ENCODE assay signal across 18 mouse cellular contexts in the genomic region with DNA sequence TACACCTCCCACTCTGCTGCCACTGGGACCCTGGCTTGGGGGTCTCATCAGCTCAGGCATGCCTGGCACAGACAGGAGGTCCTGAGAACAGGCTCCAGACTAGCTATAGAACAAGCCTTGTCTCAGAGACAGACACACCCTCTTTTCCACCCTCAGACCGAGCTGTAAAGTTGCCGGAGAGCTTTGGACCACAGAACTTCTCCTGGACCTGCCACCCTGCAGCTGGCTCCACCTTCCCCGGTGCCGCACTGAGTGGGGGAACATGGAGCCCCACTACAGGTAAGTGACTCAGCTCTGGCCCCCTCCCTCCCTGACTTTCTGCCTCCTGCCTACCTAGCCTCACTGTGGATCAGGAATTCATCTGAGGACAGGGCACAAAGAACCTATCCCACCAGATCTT. TPM values are rescaled to one million over a fixed set of nuclear protein-coding genes. Genes with fewer than 3 reads are reported as not detected.
A peak's percentile ranks its signal among the peaks of the same experiment; 100 is the strongest.
DNase-seq lines count a peak whose midpoint lies in the region; ATAC-seq lines count a peak whose summit lies in the region.
"Had no signal": no experiment of that assay in that cellular context is flagged by ENCODE, and none has a peak within 500 bp of the region (broad histone marks: within the 10 kb centered on the region; RNA-seq: fewer than 3 reads in every experiment).

No protein-coding gene starts in this region.

- peak overlapping the region; percentile 5; the same call in 1 of the 2 replicates for H3K9ac ChIP-seq in limb, embryonic 13.5 days
- no peak overlapping the region for H3K9ac ChIP-seq in intestine, embryonic 16.5 days (ENCODE audit: low read depth, low read length)
- no peak overlapping the region for H3K9ac ChIP-seq in forebrain, embryonic 14.5 days (ENCODE audit: low read length)
- H3K9ac ChIP-seq: embryonic facial prominence, embryonic 12.5 days; forebrain, embryonic 13.5 days had no signal

- no peak overlapping the region for H3K4me2 ChIP-seq in limb, embryonic 13.5 days (replicated peaks)
- H3K4me2 ChIP-seq in intestine, embryonic 16.5 days (ENCODE audit: low read depth, low read length), result no peak overlapping the region
- no peak overlapping the region for H3K4me2 ChIP-seq in forebrain, embryonic 14.5 days (ENCODE audit: low read length)
- H3K4me2 ChIP-seq: embryonic facial prominence, embryonic 12.5 days; forebrain, embryonic 13.5 days had no signal

- H3K9me3 ChIP-seq in limb, embryonic 13.5 days, result 0 out of 2 replicates have a peak, but pooled peaks cover 5% of the 10 kb centered on the region
- H3K9me3 ChIP-seq in limb, embryonic 10.5 days (replicated peaks), result no peaks in the 10 kb centered on the region
- no peaks in the 10 kb centered on the region for H3K9me3 ChIP-seq in intestine, embryonic 16.5 days (ENCODE audit: control insufficient read depth, low read length)
- H3K9me3 ChIP-seq in forebrain, embryonic 14.5 days (replicated peaks; ENCODE audit: control insufficient read depth, low read length), result no peaks in the 10 kb centered on the region
- H3K9me3 ChIP-seq: forebrain, embryonic 13.5 days had no signal

- H3K27ac ChIP-seq in limb, embryonic 13.5 days, result no peak overlapping the region
- no peak overlapping the region for H3K27ac ChIP-seq in limb, embryonic 10.5 days
- no peak overlapping the region for H3K27ac ChIP-seq in intestine, embryonic 16.5 days (ENCODE audit: low read length)
- H3K27ac ChIP-seq in forebrain, embryonic 14.5 days (ENCODE audit: low read depth, low read length), result no peak overlapping the region
- H3K27ac ChIP-seq: embryonic facial prominence, embryonic 10.5 days; embryonic facial prominence, embryonic 12.5 days; forebrain, embryonic 13.5 days had no signal

- no peaks in the 10 kb centered on the region for H3K36me3 ChIP-seq in limb, embryonic 13.5 days
- no peaks in the 10 kb centered on the region for H3K36me3 ChIP-seq in limb, embryonic 10.5 days
- H3K36me3 ChIP-seq in intestine, embryonic 16.5 days (ENCODE audit: control insufficient read depth, insufficient read depth, low read length), result no peaks in the 10 kb centered on the region
- no peaks in the 10 kb centered on the region for H3K36me3 ChIP-seq in forebrain, embryonic 14.5 days (ENCODE audit: control insufficient read depth, insufficient read depth, low read length)
- H3K36me3 ChIP-seq: embryonic facial prominence, embryonic 10.5 days; embryonic facial prominence, embryonic 12.5 days had no signal

- no peak overlapping the region for H3K4me3 ChIP-seq in limb, embryonic 13.5 days
- no peak overlapping the region for H3K4me3 ChIP-seq in limb, embryonic 10.5 days
- H3K4me3 ChIP-seq in intestine, embryonic 16.5 days (ENCODE audit: low read length), result no peak overlapping the region
- H3K4me3 ChIP-seq in forebrain, embryonic 14.5 days (ENCODE audit: low read depth, low read length), result no peak overlapping the region
- H3K4me3 ChIP-seq: embryonic facial prominence, embryonic 10.5 days; embryonic facial prominence, embryonic 12.5 days; forebrain, embryonic 13.5 days had no signal

- H3K27me3 ChIP-seq in limb, embryonic 13.5 days, result peaks cover 42% of the 10 kb centered on the region
- H3K27me3 ChIP-seq in limb, embryonic 10.5 days (ENCODE audit: low read depth, poor library complexity, severe bottlenecking), result peaks cover 57% of the 10 kb centered on the region
- 0 out of 2 replicates have a peak, but pooled peaks cover 9% of the 10 kb centered on the region for H3K27me3 ChIP-seq in intestine, embryonic 16.5 days (replicated peaks; ENCODE audit: control insufficient read depth, insufficient read depth, low read length)
- H3K27me3 ChIP-seq in forebrain, embryonic 14.5 days (replicated peaks; ENCODE audit: control insufficient read depth, insufficient read depth, low read length), result peaks cover 18% of the 10 kb centered on the region

- peaks cover 13% of the 10 kb centered on the region for H3K4me1 ChIP-seq in limb, embryonic 13.5 days
- peaks cover 12% of the 10 kb centered on the region for H3K4me1 ChIP-seq in limb, embryonic 10.5 days
- peaks cover 16% of the 10 kb centered on the region; the same call in 1 of the 2 replicates for H3K4me1 ChIP-seq in intestine, embryonic 16.5 days (ENCODE audit: control insufficient read depth, insufficient read depth, low read length)
- no peaks in the 10 kb centered on the region for H3K4me1 ChIP-seq in forebrain, embryonic 14.5 days (ENCODE audit: control insufficient read depth, insufficient read depth, low read length)

- DNase-seq in limb, embryonic 10.5 days (ENCODE audit: low spot score), result no peak
- peak; percentile 37 for DNase-seq in testis, postnatal 10 days (ENCODE audit: low spot score)
- no peak for DNase-seq in testis, postnatal 14 days (ENCODE audit: low spot score)
- no peak for DNase-seq in forebrain, embryonic 14.5 days (ENCODE audit: low spot score)
- DNase-seq: adrenal gland, adult 2 months; adrenal gland, postnatal 10 days; adrenal gland, postnatal 25 days; cerebellum, adult 11 months; cerebellum, adult 18-20 months; cerebellum, adult 8-10 months; cerebellum, adult 9-11 months; cerebellum, postnatal 14 days had no signal

- WGBS in limb, embryonic 13.5 days, result 75% methylated on average over 4 of the region's 4 CpGs
- 82% methylated on average over 4 of the region's 4 CpGs for whole genome bisulfite sequencing in limb, embryonic 10.5 days
- WGBS in intestine, embryonic 16.5 days, result 68% methylated on average over 4 of the region's 4 CpGs
- WGBS in forebrain, embryonic 14.5 days, result 76% methylated on average over 4 of the region's 4 CpGs

- ATAC-seq in limb, embryonic 13.5 days (ENCODE audit: low FRiP score, low read depth), result no peak
- peak; percentile 70 for ATAC-seq in intestine, embryonic 16.5 days
- no peak for ATAC-seq in forebrain, embryonic 14.5 days
- ATAC-seq: forebrain, embryonic 13.5 days; forebrain, embryonic 16.5 days had no signal

RNA-seq across cellular contexts. Expression of gene Ncmap, which starts 2.7 kb away (rescaled TPM):
- 12.0 and 12.2 TPM in 2 replicates for polyA plus RNA-seq in limb, embryonic 13.5 days (2015; fragmentation: Nextera tagmentation; extraction: Ambion mirVana)
- polyA plus RNA-seq in limb, embryonic 10.5 days (2016; fragmentation: Nextera tagmentation; extraction: Ambion mirVana), result 0.35 TPM in 1 of 2 replicates, not detected in the other
- 6.1 and 7.3 TPM in 2 replicates for polyA plus RNA-seq in intestine, embryonic 16.5 days (2015; fragmentation: Nextera tagmentation; extraction: Ambion mirVana)
- 0.41 and 0.49 TPM in 2 replicates for polyA plus RNA-seq in forebrain, embryonic 14.5 days (2014; fragmentation: Nextera tagmentation; extraction: Ambion mirVana)

RNA-seq across cellular contexts. Expression of gene Rcan3, which starts 38.3 kb away (rescaled TPM):
- 13.5 and 15.6 TPM in 2 replicates for polyA plus RNA-seq in limb, embryonic 13.5 days (2015; fragmentation: Nextera tagmentation; extraction: Ambion mirVana)
- polyA plus RNA-seq in limb, embryonic 10.5 days (2016; fragmentation: Nextera tagmentation; extraction: Ambion mirVana), result 6.4 and 6.7 TPM in 2 replicates
- 14.1 and 14.5 TPM in 2 replicates for polyA plus RNA-seq in intestine, embryonic 16.5 days (2015; fragmentation: Nextera tagmentation; extraction: Ambion mirVana)
- 17.7 and 27.5 TPM in 2 replicates for polyA plus RNA-seq in forebrain, embryonic 14.5 days (2014; fragmentation: Nextera tagmentation; extraction: Ambion mirVana)

RNA-seq across cellular contexts. Expression of gene Srrm1, which starts 42.3 kb away (rescaled TPM):
- polyA plus RNA-seq in limb, embryonic 13.5 days (2015; fragmentation: Nextera tagmentation; extraction: Ambion mirVana), result 295 and 303 TPM in 2 replicates
- 233 TPM in 2 replicates for polyA plus RNA-seq in limb, embryonic 10.5 days (2016; fragmentation: Nextera tagmentation; extraction: Ambion mirVana)
- polyA plus RNA-seq in intestine, embryonic 16.5 days (2015; fragmentation: Nextera tagmentation; extraction: Ambion mirVana), result 152 and 176 TPM in 2 replicates
- 129 and 152 TPM in 2 replicates for polyA plus RNA-seq in forebrain, embryonic 14.5 days (2014; fragmentation: Nextera tagmentation; extraction: Ambion mirVana)
